ENCODE assay signal across 13 mouse cellular contexts in genomic region chr15:32433833-32434155, GRCm38 (mm10).
A peak's percentile ranks its signal among the peaks of the same experiment; 100 is the strongest.
DNase-seq lines count a peak whose midpoint lies in the region; ATAC-seq and TF ChIP-seq lines count a peak whose summit lies in the region.
"Had no signal": no experiment of that assay in that cellular context is flagged by ENCODE, and none has a peak within 500 bp of the region (broad histone marks: within the 10 kb centered on the region; RNA-seq: fewer than 3 reads in every experiment).

No protein-coding gene starts in this region.

- TF ChIP-seq CTCF in midbrain, postnatal 0 days (IDR thresholded peaks at IDR 0.05): no peak

- no peak for DNase-seq in midbrain, embryonic 11.5 days (ENCODE audit: low spot score, missing footprints)
- DNase-seq in midbrain, postnatal 0 days (ENCODE audit: low spot score): peak; percentile 9
- DNase-seq in left cerebral cortex, postnatal 4 days: no peak
- no peak for DNase-seq in right cerebral cortex, postnatal 14 days
- DNase-seq: cerebellum, adult 18-20 months; heart, adult 2 months; heart, postnatal 10 days; kidney, adult 18-20 months; lung, adult 18-20 months had no signal

- intact Hi-C loops in left cerebral cortex, postnatal 4 days (cut with DNase I): loop anchor here (5.0 to 10.0 kb wide), 2 partner anchors 186 to 809 kb away; no protein-coding TSS in a partner anchor

- peak; percentile 82 for ATAC-seq in midbrain, embryonic 11.5 days (ENCODE audit: low FRiP score)
- ATAC-seq in midbrain, embryonic 16.5 days: no peak; the same call in 1 of the 2 replicates
- no peak for ATAC-seq in embryonic facial prominence, embryonic 15.5 days (ENCODE audit: insufficient number of reproducible peaks, low FRiP score, low TSS enrichment, low read depth)
- peak; percentile 73; the same call in 1 of the 2 replicates for ATAC-seq in hindbrain, embryonic 15.5 days (ENCODE audit: low FRiP score, low read depth)
- 0 out of 2 replicates have a peak, but pooled peaks have one; percentile 34 for ATAC-seq in midbrain, postnatal 0 days (ENCODE audit: low FRiP score)

- H3K4me3 ChIP-seq in midbrain, embryonic 11.5 days (ENCODE audit: low read depth, low read length): no peak overlapping the region
- no peak overlapping the region for H3K4me3 ChIP-seq in midbrain, embryonic 16.5 days (ENCODE audit: low read depth, low read length)
- no peak overlapping the region for H3K4me3 ChIP-seq in embryonic facial prominence, embryonic 15.5 days (replicated peaks)
- H3K4me3 ChIP-seq in hindbrain, embryonic 15.5 days: no peak overlapping the region
- H3K4me3 ChIP-seq in midbrain, postnatal 0 days (ENCODE audit: low read depth, low read length): no peak overlapping the region
- H3K4me3 ChIP-seq: heart, adult 2 months had no signal

- no peaks in the 10 kb centered on the region for H3K36me3 ChIP-seq in midbrain, embryonic 11.5 days (ENCODE audit: control insufficient read depth, insufficient read depth, low read length)
- no peaks in the 10 kb centered on the region for H3K36me3 ChIP-seq in midbrain, embryonic 16.5 days (ENCODE audit: control insufficient read depth, insufficient read depth, low read length)
- H3K36me3 ChIP-seq in embryonic facial prominence, embryonic 15.5 days: no peaks in the 10 kb centered on the region
- H3K36me3 ChIP-seq in hindbrain, embryonic 15.5 days: no peaks in the 10 kb centered on the region
- no peaks in the 10 kb centered on the region for H3K36me3 ChIP-seq in midbrain, postnatal 0 days (ENCODE audit: insufficient read depth, low read length)

- H3K27me3 ChIP-seq in midbrain, embryonic 11.5 days (ENCODE audit: control insufficient read depth, insufficient read depth, low read length): no peaks in the 10 kb centered on the region
- H3K27me3 ChIP-seq in midbrain, embryonic 16.5 days (ENCODE audit: control insufficient read depth, insufficient read depth, low read depth, low read length): no peaks in the 10 kb centered on the region
- H3K27me3 ChIP-seq in embryonic facial prominence, embryonic 15.5 days: no peaks in the 10 kb centered on the region
- H3K27me3 ChIP-seq in hindbrain, embryonic 15.5 days: no peaks in the 10 kb centered on the region
- no peaks in the 10 kb centered on the region for H3K27me3 ChIP-seq in midbrain, postnatal 0 days (ENCODE audit: insufficient read depth, low read length)

- H3K9me3 ChIP-seq in midbrain, embryonic 11.5 days (ENCODE audit: control insufficient read depth, low read length): no peaks in the 10 kb centered on the region
- H3K9me3 ChIP-seq in midbrain, embryonic 16.5 days (replicated peaks; ENCODE audit: control insufficient read depth, low read length, poor library complexity, severe bottlenecking): no peaks in the 10 kb centered on the region
- no peaks in the 10 kb centered on the region for H3K9me3 ChIP-seq in embryonic facial prominence, embryonic 15.5 days (replicated peaks)
- H3K9me3 ChIP-seq in hindbrain, embryonic 15.5 days: no peaks in the 10 kb centered on the region
- H3K9me3 ChIP-seq in midbrain, postnatal 0 days (ENCODE audit: low read length): no peaks in the 10 kb centered on the region

- H3K27ac ChIP-seq in midbrain, embryonic 11.5 days (ENCODE audit: low read depth, low read length): no peak overlapping the region
- no peak overlapping the region for H3K27ac ChIP-seq in midbrain, embryonic 16.5 days (ENCODE audit: low read length)
- H3K27ac ChIP-seq in embryonic facial prominence, embryonic 15.5 days (replicated peaks): peak overlapping the region; percentile 76
- H3K27ac ChIP-seq in hindbrain, embryonic 15.5 days (replicated peaks): no peak overlapping the region
- H3K27ac ChIP-seq in midbrain, postnatal 0 days (ENCODE audit: low read depth, low read length): no peak overlapping the region
- H3K27ac ChIP-seq: heart, adult 2 months; macrophage had no signal

- no peak overlapping the region for H3K4me2 ChIP-seq in midbrain, embryonic 11.5 days
- no peak overlapping the region for H3K4me2 ChIP-seq in midbrain, embryonic 16.5 days (ENCODE audit: low read length)
- no peak overlapping the region for H3K4me2 ChIP-seq in embryonic facial prominence, embryonic 15.5 days (replicated peaks)
- no peak overlapping the region for H3K4me2 ChIP-seq in hindbrain, embryonic 15.5 days
- H3K4me2 ChIP-seq in midbrain, postnatal 0 days (ENCODE audit: low read depth, low read length, poor library complexity, severe bottlenecking): no peak overlapping the region

- H3K9ac ChIP-seq in midbrain, embryonic 11.5 days (ENCODE audit: low read length): no peak overlapping the region
- H3K9ac ChIP-seq in midbrain, embryonic 16.5 days (ENCODE audit: low read depth, low read length): no peak overlapping the region
- no peak overlapping the region for H3K9ac ChIP-seq in embryonic facial prominence, embryonic 15.5 days
- no peak overlapping the region for H3K9ac ChIP-seq in hindbrain, embryonic 15.5 days
- no peak overlapping the region for H3K9ac ChIP-seq in midbrain, postnatal 0 days (replicated peaks; ENCODE audit: low read length, poor library complexity, severe bottlenecking)

- no peaks in the 10 kb centered on the region for H3K4me1 ChIP-seq in midbrain, embryonic 11.5 days (ENCODE audit: control insufficient read depth, insufficient read depth, low read length)
- H3K4me1 ChIP-seq in midbrain, embryonic 16.5 days (ENCODE audit: control insufficient read depth, insufficient read depth, low read length): peaks cover 3% of the 10 kb centered on the region; the same call in 1 of the 2 replicates
- H3K4me1 ChIP-seq in embryonic facial prominence, embryonic 15.5 days: peaks cover 15% of the 10 kb centered on the region
- H3K4me1 ChIP-seq in hindbrain, embryonic 15.5 days (replicated peaks): no peaks in the 10 kb centered on the region; the same call in 1 of the 2 replicates
- no peaks in the 10 kb centered on the region for H3K4me1 ChIP-seq in midbrain, postnatal 0 days (ENCODE audit: insufficient read depth, low read length)

Comparison
In these comparisons a context has a peak if more than half of its experiments do, and no peak if none do; other contexts are left out.
1. ATAC-seq: peak in midbrain, embryonic 11.5 days (single experiment), hindbrain, embryonic 15.5 days (single experiment) and midbrain, postnatal 0 days (single experiment); none in midbrain, embryonic 16.5 days (single experiment) and embryonic facial prominence, embryonic 15.5 days (single experiment).